Mouse (Mus musculus) liver, postnatal 0 days (tissue): ENCODE data around the gene Zg16.

Experiments used
- CTCF ChIP-seq: sonication (generic); IDR thresholded peaks from 2 replicates; pipeline ENCODE4 v1.5.1; 2016; ENCODE audit warnings: antibody characterized with exemption, low read depth
- EP300 ChIP-seq: IDR thresholded peaks from 2 replicates; pipeline ENCODE4 v1.6.1; 2016; ENCODE audit warnings: antibody characterized with exemption, low read depth, mild to moderate bottlenecking

GRCm38 (mm10) chr7:127023272-127023691 lies 63.8 kb downstream of the Zg16 start:
- no peak for TF ChIP-seq CTCF
- TF ChIP-seq EP300, result no peak
